Mouse (Mus musculus): Measurements from ENCODE around the gene Bclaf3.
"Not testable (repeated sequence)": the region's sequence is repeated elsewhere in the genome, so short reads cannot be mapped to it uniquely, and the experiment has no call there.

The Bclaf3 gene

GRCm38 (mm10) chrX:159526388-159526787 is at the start of gene Bclaf3:
Gene Bclaf3 (plus strand): TSS chrX:159526688.
- no peak for DNase-seq (ENCODE audit: extremely low read depth, insufficient read length, low spot score)

GRCm38 (mm10) chrX:159478243-159478940 is 48.1 kb upstream of the Bclaf3 start:
- DNase-seq (ENCODE audit: extremely low read depth, insufficient read length, low spot score) = not testable (repeated sequence)

- no peak for DNase-seq (ENCODE audit: extremely low read depth, insufficient read length, low spot score)
Measured at GRCm38 (mm10) chrX:159484247-159484646, 42.2 kb upstream of the Bclaf3 start.

GRCm38 (mm10) chrX:159503181-159503580 is 23.3 kb upstream of the Bclaf3 start:
- DNase-seq (ENCODE audit: extremely low read depth, insufficient read length, low spot score) = no peak

- DNase-seq (ENCODE audit: extremely low read depth, insufficient read length, low spot score) = no peak
Measured at GRCm38 (mm10) chrX:159508331-159509036, 18.0 kb upstream of the Bclaf3 start.

- DNase-seq (ENCODE audit: extremely low read depth, insufficient read length, low spot score) = no peak
Measured at GRCm38 (mm10) chrX:159509042-159509441, 17.4 kb upstream of the Bclaf3 start.

GRCm38 (mm10) chrX:159509847-159510715 is 16.4 kb upstream of the Bclaf3 start:
- peak; percentile 10 for DNase-seq (ENCODE audit: extremely low read depth, insufficient read length, low spot score)

- peak; percentile 71 for DNase-seq (ENCODE audit: extremely low read depth, insufficient read length, low spot score)
Measured at GRCm38 (mm10) chrX:159510716-159511051, 15.8 kb upstream of the Bclaf3 start.

- no peak for DNase-seq (ENCODE audit: extremely low read depth, insufficient read length, low spot score)
Measured at GRCm38 (mm10) chrX:159515599-159515998, 10.9 kb upstream of the Bclaf3 start.

GRCm38 (mm10) chrX:159521780-159522179 is 4.7 kb upstream of the Bclaf3 start:
- no peak for DNase-seq (ENCODE audit: extremely low read depth, insufficient read length, low spot score)

- no peak for DNase-seq (ENCODE audit: extremely low read depth, insufficient read length, low spot score)
Measured at GRCm38 (mm10) chrX:159522651-159523050, 3.8 kb upstream of the Bclaf3 start.

- peak; percentile 98 for DNase-seq (ENCODE audit: extremely low read depth, insufficient read length, low spot score)
Measured at GRCm38 (mm10) chrX:159532427-159532810, 5.9 kb downstream of the Bclaf3 start.

- no peak for DNase-seq (ENCODE audit: extremely low read depth, insufficient read length, low spot score)
Measured at GRCm38 (mm10) chrX:159532811-159533462, 6.4 kb downstream of the Bclaf3 start.

GRCm38 (mm10) chrX:159541936-159542335 is 15.4 kb downstream of the Bclaf3 start:
- DNase-seq (ENCODE audit: extremely low read depth, insufficient read length, low spot score) = no peak

GRCm38 (mm10) chrX:159547093-159547492 is 20.6 kb downstream of the Bclaf3 start:
- DNase-seq (ENCODE audit: extremely low read depth, insufficient read length, low spot score) = no peak

- DNase-seq (ENCODE audit: extremely low read depth, insufficient read length, low spot score) = not testable (repeated sequence)
Measured at GRCm38 (mm10) chrX:159584738-159585137, 58.2 kb downstream of the Bclaf3 start.

- no peak for DNase-seq (ENCODE audit: extremely low read depth, insufficient read length, low spot score)
Measured at GRCm38 (mm10) chrX:159591633-159592032, 65.1 kb downstream of the Bclaf3 start.

GRCm38 (mm10) chrX:159597502-159597901 is 71.0 kb downstream of the Bclaf3 start:
- DNase-seq (ENCODE audit: extremely low read depth, insufficient read length, low spot score) = no peak

- DNase-seq (ENCODE audit: extremely low read depth, insufficient read length, low spot score) = no peak
Measured at GRCm38 (mm10) chrX:159604832-159605231, 78.3 kb downstream of the Bclaf3 start.

GRCm38 (mm10) chrX:159606936-159607335 is 80.4 kb downstream of the Bclaf3 start:
- DNase-seq (ENCODE audit: extremely low read depth, insufficient read length, low spot score) = no peak
